Mouse (Mus musculus): ENCODE results near the gene Snrpe.

DNA sequence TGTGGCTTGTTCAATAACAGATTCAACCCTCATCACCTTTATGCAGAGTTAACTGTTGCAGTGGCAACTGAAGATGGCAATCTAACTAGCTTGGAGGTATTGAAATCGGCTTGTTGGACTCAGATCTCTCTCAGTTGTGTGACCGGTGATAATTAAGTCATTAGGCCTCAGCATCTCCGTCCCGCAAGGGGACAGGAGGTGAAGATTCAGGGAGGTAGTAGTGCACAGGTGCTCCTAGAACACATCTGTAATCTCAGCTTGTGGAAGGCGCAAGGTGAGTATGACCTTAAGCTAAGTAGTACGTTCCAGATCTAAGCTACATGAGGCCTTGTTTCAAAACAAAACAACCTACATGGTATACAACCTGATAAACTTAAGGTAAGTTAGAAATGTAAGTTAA lies 510 bp upstream of the Snrpe start:
- TF ChIP-seq CTCF (IDR thresholded peaks at IDR 0.05; ENCODE audit: low read depth, low read length): no peak
- no peak for TF ChIP-seq POLR2A (IDR thresholded peaks at IDR 0.05; ENCODE audit: insufficient read depth, low read length)
- TF ChIP-seq EP300 (IDR thresholded peaks at IDR 0.05; ENCODE audit: insufficient read depth, low read depth, low read length): no peak
